Mouse (Mus musculus): ENCODE data around the gene Cers1. TPM values are rescaled to one million over a fixed set of nuclear protein-coding genes. Genes with fewer than 3 reads are reported as not detected.
A peak's percentile ranks its signal among the peaks of the same experiment; 100 is the strongest.

Gene Cers1
- total and polyA plus RNA-seq, 3 experiments = 0.34 to 1.2 (median 0.64) TPM

GRCm38 (mm10) chr8:70283136-70284077 lies 32.2 kb upstream of the Cers1 start:
- 4% methylated on average over 55 of the region's 55 CpGs for WGBS
- Histone ChIP-seq H3K27ac (peak overlapping the region; percentile 89), H3K9ac (ENCODE audit: low read depth, low read length) (peak overlapping the region; percentile 92), H3K36me3 (ENCODE audit: control insufficient read depth, insufficient read depth, low read length) (no peaks in the 10 kb centered on the region), H3K79me2 (replicated peaks; ENCODE audit: control insufficient read depth, insufficient read depth, low read length) (no peaks in the 10 kb centered on the region), H3K4me3 (peak overlapping the region; percentile 53), H3K27me3 (ENCODE audit: control insufficient read depth, insufficient read depth, low read length) (no peaks in the 10 kb centered on the region), H3K4me1 (ENCODE audit: control insufficient read depth, insufficient read depth, low read length) (peaks cover 11% of the 10 kb centered on the region)
- no peak for DNase-seq
- intact Hi-C loops (cut with DNase I) = loop anchor here (2.0 kb wide), 1 partner anchor 19 kb away; the partner anchor contains the start of genes Cope and Ddx49
- TF ChIP-seq POLR2A (IDR thresholded peaks at IDR 0.05; ENCODE audit: insufficient read depth, low read depth, low read length) (no peak), EP300 (IDR thresholded peaks at IDR 0.05; ENCODE audit: insufficient read depth, low read depth, low read length) (no peak), CTCF (IDR thresholded peaks at IDR 0.05) (no peak)

- Histone ChIP-seq H3K4me1 (ENCODE audit: control insufficient read depth, insufficient read depth, low read length) (peaks cover 8% of the 10 kb centered on the region), H3K79me2 (replicated peaks; ENCODE audit: control insufficient read depth, insufficient read depth, low read length) (no peaks in the 10 kb centered on the region), H3K36me3 (ENCODE audit: control insufficient read depth, insufficient read depth, low read length) (no peaks in the 10 kb centered on the region), H3K4me3 (no peak overlapping the region), H3K27ac (no peak overlapping the region), H3K9ac (ENCODE audit: low read depth, low read length) (no peak overlapping the region), H3K27me3 (ENCODE audit: control insufficient read depth, insufficient read depth, low read length) (no peaks in the 10 kb centered on the region)
- intact Hi-C loops (cut with DNase I) = no loop called here
- TF ChIP-seq CTCF (IDR thresholded peaks at IDR 0.05) = no peak
- TF ChIP-seq EP300 (IDR thresholded peaks at IDR 0.05; ENCODE audit: insufficient read depth, low read depth, low read length) = no peak
- DNase-seq = no peak
- WGBS = 64% methylated on average over 5 of the region's 5 CpGs
Measured at GRCm38 (mm10) chr8:70284421-70284820, 31.2 kb upstream of the Cers1 start.

- no peaks in the 10 kb centered on the region for H3K79me2 ChIP-seq (replicated peaks; ENCODE audit: control insufficient read depth, insufficient read depth, low read length)
- no peaks in the 10 kb centered on the region for H3K27me3 ChIP-seq (ENCODE audit: control insufficient read depth, insufficient read depth, low read length)
- no peak overlapping the region for H3K4me3 ChIP-seq
- no peak overlapping the region for H3K27ac ChIP-seq
- H3K4me1 ChIP-seq (ENCODE audit: control insufficient read depth, insufficient read depth, low read length) = peaks cover 7% of the 10 kb centered on the region
- H3K36me3 ChIP-seq (ENCODE audit: control insufficient read depth, insufficient read depth, low read length) = no peaks in the 10 kb centered on the region
- DNase-seq = no peak
- intact Hi-C loops (cut with DNase I) = no loop called here
- TF ChIP-seq CTCF (IDR thresholded peaks at IDR 0.05) = no peak
- TF ChIP-seq EP300 (IDR thresholded peaks at IDR 0.05; ENCODE audit: insufficient read depth, low read depth, low read length) = no peak
- TF ChIP-seq POLR2A (IDR thresholded peaks at IDR 0.05; ENCODE audit: insufficient read depth, low read depth, low read length) = no peak
- H3K9ac ChIP-seq (ENCODE audit: low read depth, low read length) = no peak overlapping the region
- WGBS = 97% methylated on average over 15 of the region's 15 CpGs
Measured at GRCm38 (mm10) chr8:70285304-70285703, 30.3 kb upstream of the Cers1 start.

GRCm38 (mm10) chr8:70286737-70287136 lies 28.8 kb upstream of the Cers1 start:
- H3K4me1 ChIP-seq (ENCODE audit: control insufficient read depth, insufficient read depth, low read length) = peaks cover 7% of the 10 kb centered on the region
- TF ChIP-seq CTCF (IDR thresholded peaks at IDR 0.05) (peak; percentile 59), EP300 (IDR thresholded peaks at IDR 0.05; ENCODE audit: insufficient read depth, low read depth, low read length) (no peak)
- no peak overlapping the region for H3K4me3 ChIP-seq
- H3K9ac ChIP-seq (ENCODE audit: low read depth, low read length) = no peak overlapping the region
- no peak overlapping the region for H3K27ac ChIP-seq
- H3K36me3 ChIP-seq (ENCODE audit: control insufficient read depth, insufficient read depth, low read length) = no peaks in the 10 kb centered on the region
- no peak for DNase-seq
- intact Hi-C loops (cut with DNase I) = no loop called here
- 92% methylated on average over 8 of the region's 8 CpGs for WGBS
- H3K79me2 ChIP-seq (replicated peaks; ENCODE audit: control insufficient read depth, insufficient read depth, low read length) = no peaks in the 10 kb centered on the region
- no peaks in the 10 kb centered on the region for H3K27me3 ChIP-seq (ENCODE audit: control insufficient read depth, insufficient read depth, low read length)

- Histone ChIP-seq H3K36me3 (ENCODE audit: control insufficient read depth, insufficient read depth, low read length) (no peaks in the 10 kb centered on the region), H3K79me2 (replicated peaks; ENCODE audit: control insufficient read depth, insufficient read depth, low read length) (no peaks in the 10 kb centered on the region), H3K4me3 (no peak overlapping the region), H3K27me3 (ENCODE audit: control insufficient read depth, insufficient read depth, low read length) (no peaks in the 10 kb centered on the region), H3K27ac (no peak overlapping the region), H3K9ac (ENCODE audit: low read depth, low read length) (no peak overlapping the region), H3K4me1 (ENCODE audit: control insufficient read depth, insufficient read depth, low read length) (no peaks in the 10 kb centered on the region)
- WGBS = 50% methylated on average over 5 of the region's 5 CpGs
- intact Hi-C loops (cut with DNase I) = no loop called here
- no peak for DNase-seq
- TF ChIP-seq POLR2A (IDR thresholded peaks at IDR 0.05; ENCODE audit: insufficient read depth, low read depth, low read length) = no peak
- no peak for TF ChIP-seq CTCF (IDR thresholded peaks at IDR 0.05)
- no peak for TF ChIP-seq EP300 (IDR thresholded peaks at IDR 0.05; ENCODE audit: insufficient read depth, low read depth, low read length)
Measured at GRCm38 (mm10) chr8:70293988-70294405, 21.6 kb upstream of the Cers1 start.

- intact Hi-C loops (cut with DNase I) = no loop called here
- H3K79me2 ChIP-seq (replicated peaks; ENCODE audit: control insufficient read depth, insufficient read depth, low read length) = peaks cover 3% of the 10 kb centered on the region
- peaks cover 10% of the 10 kb centered on the region for H3K4me1 ChIP-seq (ENCODE audit: control insufficient read depth, insufficient read depth, low read length)
- H3K4me3 ChIP-seq = no peak overlapping the region
- no peak for TF ChIP-seq EP300 (IDR thresholded peaks at IDR 0.05; ENCODE audit: insufficient read depth, low read depth, low read length)
- no peak for TF ChIP-seq POLR2A (IDR thresholded peaks at IDR 0.05; ENCODE audit: insufficient read depth, low read depth, low read length)
- no peak for TF ChIP-seq CTCF (IDR thresholded peaks at IDR 0.05)
- no peak for DNase-seq
- 51% methylated on average over 3 of the region's 3 CpGs for WGBS
- no peaks in the 10 kb centered on the region for H3K36me3 ChIP-seq (ENCODE audit: control insufficient read depth, insufficient read depth, low read length)
- no peak overlapping the region for H3K9ac ChIP-seq (ENCODE audit: low read depth, low read length)
- no peaks in the 10 kb centered on the region for H3K27me3 ChIP-seq (ENCODE audit: control insufficient read depth, insufficient read depth, low read length)
- H3K27ac ChIP-seq = no peak overlapping the region
Measured at GRCm38 (mm10) chr8:70300881-70301280, 14.7 kb upstream of the Cers1 start.
